Mouse (Mus musculus) thymus, adult 2 months (tissue): ENCODE measurements at regions not wholly inside any gene's neighbourhood (a gene's known extent, or its start where the extent isn't known, plus 50 kb on each side); places are given as distances from the start of the nearest gene placed in this dataset.

ENCODE experiments used
- CTCF ChIP-seq: fragments of 200-500 bp; IDR thresholded peaks from 2 replicates; pipeline ENCODE4 v1.5.1; 2012; ENCODE audit warnings: mild to moderate bottlenecking, control low read depth, low read length, moderate library complexity, borderline replicate concordance; ENCODE audit not compliant: control insufficient read depth, poor library complexity, insufficient read depth; ENCODE audit errors: extremely low read depth
- POLR2A ChIP-seq: fragments of 200-500 bp; IDR thresholded peaks from 2 replicates; pipeline ENCODE4 v1.6.1; 2012; ENCODE audit warnings: mild to moderate bottlenecking, low read length, control low read depth, moderate library complexity; ENCODE audit not compliant: control insufficient read depth, poor library complexity, insufficient read depth; ENCODE audit errors: extremely low read depth

DNA sequence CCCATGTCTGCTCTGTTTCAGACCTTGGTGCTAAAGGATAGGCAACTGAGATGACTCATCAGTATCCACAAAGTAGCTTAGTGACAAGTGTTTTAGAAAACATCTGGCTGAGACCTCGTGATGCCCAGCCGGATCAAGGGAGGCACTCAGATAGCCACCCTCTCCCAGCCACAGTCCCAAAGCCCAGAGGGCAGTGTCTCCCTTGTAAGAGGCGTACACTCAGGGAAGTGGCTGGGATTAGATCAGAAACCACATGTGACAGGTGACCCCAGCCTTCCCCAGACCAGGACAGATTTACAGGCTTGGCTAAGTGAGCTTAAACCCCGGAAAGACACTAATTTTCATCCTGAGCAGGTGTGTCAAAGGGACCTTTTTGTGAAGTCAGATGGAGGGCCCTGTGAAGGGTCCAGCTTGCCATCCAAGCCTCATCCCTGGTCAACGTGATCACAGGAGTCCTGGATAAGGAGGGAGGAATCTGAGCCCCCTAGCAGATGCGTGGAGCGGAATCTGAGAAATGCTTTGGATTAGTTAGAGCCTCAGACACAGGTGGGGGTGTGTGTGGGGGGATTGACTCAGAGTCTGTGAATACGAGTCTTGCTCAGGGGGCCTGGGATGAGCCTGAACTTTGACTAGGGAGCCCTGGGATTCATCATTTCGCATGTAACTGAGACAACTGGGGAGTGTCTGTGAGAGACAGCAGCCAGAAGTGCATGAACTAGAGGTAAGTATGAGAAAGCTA, 711.4 kb downstream of the Vrk1 start:
- TF ChIP-seq CTCF (no peak), POLR2A (no peak)
